Mouse (Mus musculus) lung, adult 2 months (tissue): ENCODE data around the gene Adgrd1.

Experiments used
- CTCF ChIP-seq: fragments of 200-500 bp; IDR thresholded peaks from 2 replicates; pipeline ENCODE4 v1.5.1; 2011; ENCODE audit warnings: mild to moderate bottlenecking, low read length, control low read depth; ENCODE audit not compliant: insufficient read depth
- POLR2A ChIP-seq: fragments of 200-500 bp; IDR thresholded peaks from 2 replicates; pipeline ENCODE4 v1.6.1; 2011; ENCODE audit warnings: low read depth, mild to moderate bottlenecking, control low read depth, low read length, borderline replicate concordance; ENCODE audit errors: extremely low read depth

DNA sequence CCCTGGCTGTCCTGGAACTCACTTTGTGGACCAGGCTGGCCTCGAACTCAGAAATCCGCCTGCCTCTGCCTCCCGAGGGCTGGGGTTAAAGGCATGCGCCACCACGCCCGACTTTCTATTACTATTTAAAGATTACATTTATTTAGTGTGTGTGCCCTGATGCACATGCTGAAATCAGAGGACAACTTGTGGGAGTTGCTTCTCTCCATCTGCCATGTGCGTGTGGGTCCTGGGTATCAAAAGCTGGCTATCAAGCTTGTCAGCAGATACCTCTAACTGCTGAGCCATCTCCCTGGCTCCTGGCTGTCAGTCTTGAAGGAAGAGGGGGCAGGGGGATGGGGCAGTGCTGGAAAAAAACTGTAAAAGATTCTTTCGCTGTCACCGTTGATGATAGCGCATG, 11.4 kb upstream of the Adgrd1 start:
- TF ChIP-seq CTCF (no peak), POLR2A (no peak)
